Mouse (Mus musculus): Measurements from ENCODE around the gene Ccdc58. TPM values are rescaled to one million over a fixed set of nuclear protein-coding genes. Genes with fewer than 3 reads are reported as not detected.
"Not testable (repeated sequence)": the region's sequence is repeated elsewhere in the genome, so short reads cannot be mapped to it uniquely, and the experiment has no call there.

Ccdc58 gene
- total RNA-seq (2022): 10 to 100 TPM; 19.7 to 30.9 (median 27.3) TPM

GRCm38 (mm10) chr16:36071450-36072379 is at the start of gene Ccdc58, which contains the start of gene Fam162a:
TSS of gene Ccdc58 (plus strand) at chr16:36071685.
TSS of gene Fam162a (minus strand) at chr16:36071594.
- peak; percentile 88 to 90 for DNase-seq (ENCODE audit: low spot score in 2 of 2)

DNA sequence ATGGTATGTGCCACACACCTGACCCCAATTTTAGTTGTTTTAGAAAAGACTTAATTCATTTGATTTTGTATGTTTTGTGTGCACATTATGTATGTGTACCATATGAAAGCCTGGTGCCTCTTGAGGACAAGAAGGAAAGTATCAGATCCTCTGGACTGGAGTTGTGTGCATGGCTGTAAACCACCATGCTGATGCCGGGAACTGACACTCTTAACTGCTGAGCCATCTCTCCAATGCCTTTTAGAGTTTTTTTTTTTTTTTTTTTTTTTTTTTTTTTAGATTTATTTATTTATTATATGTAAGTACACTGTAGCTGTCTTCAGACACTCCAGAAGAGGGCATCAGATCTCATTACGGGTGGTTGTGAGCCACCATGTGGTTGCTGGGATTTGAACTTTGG is 43.4 kb upstream of the Ccdc58 start:
- not testable (repeated sequence) for DNase-seq (ENCODE audit: low spot score in 2 of 2)

GRCm38 (mm10) chr16:36040640-36041624 is 30.6 kb upstream of the Ccdc58 start, which contains the start of gene Wdr5b:
TSS of gene Wdr5b (plus strand) at chr16:36041190.
- DNase-seq (ENCODE audit: low spot score in 2 of 2): peak; percentile 95

GRCm38 (mm10) chr16:36041625-36042020 is 29.9 kb upstream of the Ccdc58 start:
- no peak for DNase-seq (ENCODE audit: low spot score in 2 of 2)

DNA sequence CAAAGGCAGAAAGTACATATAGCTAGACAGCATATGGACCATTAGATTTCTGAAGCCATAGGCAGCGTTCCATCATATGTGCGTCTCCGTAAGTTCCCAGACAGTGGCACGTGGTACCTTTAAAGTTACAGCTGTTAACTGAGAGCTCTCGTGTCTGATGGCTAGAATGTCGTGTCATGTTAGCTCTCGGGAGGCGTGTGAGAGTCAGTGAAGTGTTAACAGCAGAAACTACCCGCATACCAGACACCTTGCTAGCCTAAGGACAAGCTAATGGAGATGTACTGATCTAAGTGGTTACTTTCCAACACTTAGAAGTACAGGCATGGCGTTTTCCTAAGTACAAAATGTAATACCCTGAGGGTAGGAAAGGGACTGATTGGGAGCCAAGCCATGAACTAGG is 28.4 kb upstream of the Ccdc58 start:
- no peak for DNase-seq (ENCODE audit: low spot score in 2 of 2)

GRCm38 (mm10) chr16:36043964-36044363 is 27.5 kb upstream of the Ccdc58 start:
- DNase-seq (ENCODE audit: low spot score in 2 of 2): no peak

DNA sequence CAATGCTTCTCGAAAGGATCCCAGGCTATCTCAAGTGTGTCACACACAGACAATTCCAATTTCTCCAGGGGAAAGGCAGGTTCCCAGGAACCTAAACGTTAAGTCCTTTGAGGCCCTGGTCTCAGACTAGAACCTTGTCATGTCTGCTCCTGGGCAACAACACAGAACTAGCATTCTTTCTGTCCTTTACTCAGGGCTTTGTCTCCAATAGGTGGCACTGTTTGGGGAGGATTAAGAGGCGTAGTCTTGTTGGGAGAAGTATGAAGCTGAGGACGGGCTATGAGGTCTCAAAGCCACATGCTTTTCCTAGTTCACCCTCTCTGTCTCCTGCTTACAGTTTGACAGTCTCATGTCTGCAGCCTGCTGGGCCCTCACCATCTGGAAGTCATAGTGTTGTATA is 23.9 kb upstream of the Ccdc58 start:
- DNase-seq (ENCODE audit: low spot score in 2 of 2): no peak

DNA sequence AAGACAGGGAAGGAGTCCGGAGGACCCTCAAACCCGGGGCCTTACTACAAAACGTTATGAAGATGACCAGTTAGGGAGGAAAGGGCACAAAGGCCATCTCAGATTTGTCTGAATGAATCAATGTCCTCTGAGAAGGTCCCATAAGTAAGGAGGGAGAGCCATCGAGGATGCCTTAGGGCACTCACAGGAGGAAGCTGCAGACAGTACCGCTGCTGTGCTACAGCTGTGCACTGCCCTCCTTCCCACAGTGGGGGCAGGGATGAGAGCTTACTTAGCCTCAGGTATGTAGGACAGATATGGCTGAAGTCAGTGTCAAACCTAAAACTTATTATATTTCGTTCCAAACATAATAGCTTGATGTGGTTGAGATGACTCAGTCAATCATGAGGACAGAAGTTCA is 20.0 kb upstream of the Ccdc58 start:
- DNase-seq (ENCODE audit: low spot score in 2 of 2): no peak

- DNase-seq (ENCODE audit: low spot score in 2 of 2): no peak
Measured at GRCm38 (mm10) chr16:36053524-36054275, 17.8 kb upstream of the Ccdc58 start.

DNA sequence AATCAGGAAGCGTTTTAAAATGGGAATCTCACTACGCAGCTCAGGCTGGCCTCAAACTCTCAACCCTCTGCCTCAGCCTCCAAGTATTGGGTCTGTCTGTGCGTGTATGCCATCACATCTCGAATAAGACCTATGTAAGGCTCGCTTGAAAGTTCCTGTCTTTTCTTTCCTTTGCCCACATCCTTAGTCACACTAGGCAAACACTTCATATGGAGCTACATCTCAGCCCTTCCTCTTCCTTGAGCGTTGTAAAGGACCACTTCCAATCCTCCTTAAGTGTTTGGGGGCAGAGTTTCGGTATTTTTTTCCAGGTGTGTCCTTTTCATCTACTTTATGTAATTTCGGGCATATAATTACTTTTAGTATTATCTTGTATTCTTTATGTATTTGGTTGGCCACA is 16.6 kb upstream of the Ccdc58 start:
- DNase-seq (ENCODE audit: low spot score in 2 of 2): no peak

GRCm38 (mm10) chr16:36056416-36056815 is 15.1 kb upstream of the Ccdc58 start:
- no peak for DNase-seq (ENCODE audit: low spot score in 2 of 2)

DNA sequence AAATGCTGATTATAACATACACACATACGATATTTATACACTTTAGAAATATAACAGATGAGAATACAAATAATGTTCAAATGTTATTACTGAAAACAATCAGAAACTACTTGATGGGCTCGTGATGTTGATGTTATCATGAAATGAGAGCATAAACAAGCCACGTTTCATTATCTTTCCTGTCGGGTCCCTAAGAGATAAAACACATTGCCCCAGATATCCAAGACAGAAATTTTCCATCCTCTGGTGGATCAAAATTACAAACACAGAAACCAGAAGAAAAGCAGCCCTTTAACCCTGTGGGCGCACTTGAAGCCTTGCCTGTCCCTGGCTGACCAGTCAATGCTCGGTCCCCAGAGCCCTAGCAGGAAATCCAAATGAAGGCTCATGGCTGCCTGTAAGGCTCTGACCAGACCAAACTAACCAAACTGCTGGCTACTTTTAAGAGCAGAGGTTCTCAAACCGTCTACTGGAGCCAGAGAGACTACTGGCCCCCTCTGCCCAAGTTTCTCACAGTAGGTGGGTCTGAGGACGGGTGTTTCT is 13.5 kb upstream of the Ccdc58 start:
- no peak for DNase-seq (ENCODE audit: low spot score in 2 of 2)

DNA sequence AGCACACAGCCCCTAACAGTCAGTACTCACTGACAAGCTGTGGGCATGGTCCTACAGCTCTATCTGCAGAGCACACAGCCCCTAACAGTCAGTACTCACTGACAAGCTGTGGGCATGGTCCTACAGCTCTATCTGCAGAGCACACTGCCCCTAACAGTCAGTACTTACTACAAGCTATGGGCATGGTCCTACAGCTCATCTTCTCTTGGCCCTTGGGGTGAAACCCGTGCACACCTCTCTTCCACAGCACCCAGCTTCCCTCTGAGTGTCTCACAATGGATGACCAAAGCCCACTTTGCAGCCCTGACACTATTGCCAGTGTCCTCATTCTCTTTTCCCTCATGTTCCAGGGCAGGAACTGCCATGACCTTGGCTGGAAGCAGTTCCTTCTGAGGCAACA is 9.0 kb upstream of the Ccdc58 start:
- DNase-seq (ENCODE audit: low spot score in 2 of 2): not testable (repeated sequence)

DNA sequence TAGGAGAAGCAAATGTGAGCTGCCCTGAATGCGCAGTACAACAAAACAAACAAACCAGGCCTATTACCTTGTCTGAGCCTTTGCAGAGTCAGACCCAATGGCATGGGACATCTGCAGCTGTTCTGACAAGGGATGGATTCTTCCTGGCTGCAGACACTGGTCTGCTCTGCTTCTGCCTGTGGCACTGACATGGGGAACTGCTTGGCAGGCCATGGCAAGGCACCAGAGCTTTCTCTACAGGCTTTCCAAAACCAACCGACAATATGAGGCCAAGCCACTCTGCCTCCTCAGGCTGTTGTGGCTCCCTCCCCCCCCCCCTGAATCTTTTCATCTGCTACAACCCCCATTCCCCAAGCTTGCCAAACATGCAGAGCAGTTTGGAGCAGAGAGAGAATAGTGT is 8.2 kb upstream of the Ccdc58 start:
- no peak for DNase-seq (ENCODE audit: low spot score in 2 of 2)

- no peak for DNase-seq (ENCODE audit: low spot score in 2 of 2)
Measured at GRCm38 (mm10) chr16:36064904-36065303, 6.6 kb upstream of the Ccdc58 start.

DNA sequence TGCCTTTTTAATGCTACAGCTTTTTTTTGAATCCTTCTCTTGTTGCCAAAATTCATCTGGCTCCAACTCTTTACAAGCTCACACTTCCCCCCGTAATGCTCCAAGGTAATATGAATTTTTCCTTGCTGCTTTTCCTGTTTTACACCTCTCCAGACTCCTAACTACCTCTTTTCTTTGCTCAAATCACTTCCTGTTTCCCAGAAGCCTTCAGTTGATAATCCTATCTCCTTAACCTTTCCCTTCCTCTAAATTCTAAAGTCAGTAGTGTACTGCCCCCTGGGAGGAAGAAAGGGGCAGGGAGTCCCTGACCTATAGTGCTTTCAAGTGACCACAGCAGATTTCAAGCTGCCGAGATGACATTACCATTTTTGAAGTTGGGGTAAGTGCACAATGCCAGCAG is 3.8 kb upstream of the Ccdc58 start:
- DNase-seq (ENCODE audit: low spot score in 2 of 2): no peak

DNA sequence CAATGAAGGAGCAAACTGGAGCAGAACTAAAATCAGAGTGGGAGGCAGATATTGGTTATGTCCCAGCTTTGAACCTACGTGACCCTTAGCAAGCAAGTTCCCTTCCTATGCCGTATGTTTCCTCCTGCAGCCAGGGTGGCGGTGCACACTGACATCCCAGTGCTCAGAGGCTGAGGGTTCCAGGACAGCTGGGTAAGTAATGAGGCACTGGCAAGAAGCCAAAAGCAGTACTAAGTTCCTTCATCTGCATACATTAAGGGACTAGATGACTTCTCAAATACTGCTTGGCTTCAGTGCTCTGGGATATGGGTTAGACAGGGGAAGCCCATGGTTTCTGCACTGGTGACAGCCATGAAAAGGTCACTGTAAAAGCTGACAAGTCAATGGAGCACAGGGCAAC is 3.1 kb upstream of the Ccdc58 start:
- no peak for DNase-seq (ENCODE audit: low spot score in 2 of 2)

GRCm38 (mm10) chr16:36069819-36070575 is 1.5 kb upstream of the Ccdc58 start:
- DNase-seq (ENCODE audit: low spot score in 2 of 2): no peak

DNA sequence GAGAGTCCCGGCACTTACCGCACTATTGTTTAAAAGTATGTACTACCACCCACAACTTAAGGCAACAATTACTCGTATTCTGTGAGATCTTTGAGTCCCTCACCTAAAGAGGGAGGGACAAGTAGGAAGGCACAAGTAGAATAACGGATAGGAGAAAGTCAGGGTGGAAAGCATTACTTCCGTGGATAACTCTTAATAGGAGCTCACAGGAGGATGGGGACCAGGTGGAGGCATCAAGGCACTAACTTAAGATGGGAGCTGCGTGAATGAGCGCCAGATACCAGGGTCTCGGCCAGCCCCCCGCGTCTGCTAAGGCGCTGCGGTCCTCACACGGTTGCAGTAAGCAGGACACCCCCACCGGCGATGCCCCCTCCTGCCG is 425 bp upstream of the Ccdc58 start:
- no peak for DNase-seq (ENCODE audit: low spot score in 2 of 2)

GRCm38 (mm10) chr16:36072410-36073011 is 1.0 kb downstream of the Ccdc58 start:
- no peak for DNase-seq (ENCODE audit: low spot score in 2 of 2)

All from layer of hippocampus, adult 8-10 months (tissue).